Mouse (Mus musculus) 3T3-L1 (cell line): Measurements from ENCODE around the gene Pgr15l.

ENCODE experiments used
- DNase-seq: peaks from one replicate; pipeline ENCODE4 v3.0.0-alpha.2; 2015; ENCODE audit warnings: low read depth, low spot score

Gene Pgr15l

DNA sequence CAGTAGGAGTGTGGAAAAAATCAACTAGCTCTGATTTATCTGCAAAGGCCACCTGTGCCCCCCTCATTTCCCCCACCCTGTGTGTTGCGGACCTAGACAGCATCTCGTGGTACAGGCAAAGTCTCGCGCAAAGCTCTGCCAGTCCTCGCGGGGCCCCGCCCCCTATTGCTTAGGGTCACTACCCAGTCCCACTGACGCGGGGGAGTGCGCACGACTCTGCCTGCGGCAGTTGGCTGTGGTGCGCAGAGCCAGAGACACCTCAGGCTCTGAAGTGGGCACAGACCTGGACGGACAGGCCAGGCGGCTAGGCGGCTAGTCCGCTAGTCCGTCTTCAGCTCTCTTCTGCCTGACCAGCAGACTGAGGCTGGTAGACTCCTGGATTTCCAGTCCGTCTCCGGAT lies at the start of gene Pgr15l:
Gene Pgr15l (plus strand): TSS at position 228 of the 400 bp plus-strand sequence.
- no peak for DNase-seq

DNA sequence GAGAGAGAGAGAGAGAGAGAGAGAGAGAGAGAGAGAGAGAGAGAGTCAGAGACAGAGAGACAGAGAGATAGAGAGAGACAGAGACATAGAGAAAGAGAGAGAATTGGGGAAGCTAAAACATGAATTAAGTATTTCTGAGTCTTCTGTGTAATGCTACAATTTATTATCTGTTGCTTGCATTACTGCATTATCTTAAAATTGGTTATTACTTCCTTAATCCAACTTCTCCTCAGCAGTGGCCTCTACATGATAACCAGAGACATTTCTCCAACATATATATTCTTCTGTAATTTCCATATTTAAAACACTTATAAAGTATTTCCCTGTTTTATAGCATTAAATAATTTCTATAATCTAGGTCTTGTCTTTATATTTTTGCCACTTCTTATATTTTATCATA lies 44.9 kb upstream of the Pgr15l start:
- no peak for DNase-seq

DNA sequence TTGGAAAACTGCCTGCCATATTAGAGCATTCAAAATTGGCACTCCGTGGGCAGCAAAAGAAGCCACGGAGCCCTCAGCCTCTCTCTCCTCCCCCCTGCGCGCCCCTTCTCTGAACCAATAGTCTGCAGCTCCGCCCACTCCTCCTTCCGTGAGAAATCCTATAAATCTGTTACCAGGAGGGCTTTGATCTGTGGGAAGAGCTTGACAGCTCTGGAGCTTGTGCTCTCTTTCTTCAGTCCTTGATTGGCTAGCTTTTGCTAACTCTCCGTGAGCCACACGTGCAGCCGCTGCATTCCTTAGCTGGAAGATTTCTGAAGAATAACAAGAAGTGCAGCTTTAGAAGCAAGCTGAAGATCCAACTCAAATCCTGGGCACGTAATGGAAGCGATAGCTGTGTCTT lies 2.6 kb upstream of the Pgr15l start:
- no peak for DNase-seq
